Mouse (Mus musculus) testis, adult 10 weeks (tissue): ENCODE measurements around the gene Smbd1. TPM values are rescaled to one million over a fixed set of nuclear protein-coding genes. Genes with fewer than 3 reads are reported as not detected.

Source experiments
- polyA plus RNA-seq: library from polyadenylated mRNA; stranded (reverse); fragments of 350-450 nt; fragmentation: Illumina TruSeq; extraction: RNeasy Lipid Tissue Mini Kit (QIAGEN cat#74804); gene quantifications from one replicate; pipeline ENCODE4 v1.2.3, GENCODE M21; 2014; ENCODE audit warnings: low read depth, low replicate concordance

Smbd1 gene
- polyA plus RNA-seq: not detected

DNA sequence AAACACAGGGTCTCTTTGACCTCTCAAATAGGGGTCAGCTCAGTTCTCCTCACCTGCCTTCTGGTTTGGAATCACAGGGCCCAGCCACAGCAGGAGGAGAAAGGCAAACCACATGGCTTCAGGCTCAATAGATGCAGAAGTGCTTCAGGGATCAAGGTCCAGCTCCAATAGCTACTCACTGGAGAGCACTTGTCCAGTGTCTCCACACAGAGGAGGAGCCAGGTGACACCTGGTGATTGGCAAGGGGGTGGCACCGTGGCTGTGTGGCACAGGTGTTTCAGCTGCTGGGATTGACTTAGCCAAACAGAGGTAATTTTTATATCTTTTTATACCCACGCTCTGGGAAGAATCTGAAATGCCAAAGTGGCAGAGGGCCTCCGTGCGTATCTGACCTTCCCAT, at the start of gene Smbd1:
Gene Smbd1, minus strand, starts transcription at position 157 of the 400 bp plus-strand sequence.

DNA sequence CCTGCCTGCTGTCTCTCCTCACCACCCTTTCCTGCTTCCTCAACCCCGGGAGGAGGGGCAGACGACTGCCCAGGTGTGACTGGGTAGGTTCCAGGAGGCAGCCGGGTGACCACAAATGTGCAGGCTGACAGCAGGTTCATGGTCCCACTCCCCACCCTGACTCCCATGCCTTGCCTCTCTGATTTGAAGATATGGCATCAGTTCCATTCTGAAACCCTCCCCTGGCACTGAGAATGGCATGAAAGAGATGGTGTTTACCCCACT, 12.9 kb downstream of the Smbd1 start, which contains the start of gene Muc20:
Gene Muc20, minus strand, starts transcription at position 10 of the 264 bp plus-strand sequence.

Other genes starting within 250 kb of the Smbd1 start
- gene Tfrc, start 201.6 kb downstream of the Smbd1 start, polyA plus RNA-seq: 33.7 TPM
- 0.90 TPM for gene Tnk2, start 166.6 kb downstream of the Smbd1 start, polyA plus RNA-seq
- gene Muc4, start 74.6 kb downstream of the Smbd1 start, polyA plus RNA-seq: 11.9 TPM
- 0.83 TPM for gene Muc20, start 13.0 kb downstream of the Smbd1 start, polyA plus RNA-seq
- gene Fyttd1, start 67.0 kb upstream of the Smbd1 start, polyA plus RNA-seq: 695 TPM
- 19.2 TPM for gene Rubcn, start 67.3 kb upstream of the Smbd1 start, polyA plus RNA-seq
- gene Lrch3, start 103.6 kb upstream of the Smbd1 start, polyA plus RNA-seq: 21.8 TPM
- gene Iqcg, start 245.7 kb upstream of the Smbd1 start, polyA plus RNA-seq: 192 TPM
- gene Rpl35a, start 246.0 kb upstream of the Smbd1 start, polyA plus RNA-seq: 524 TPM